Mouse (Mus musculus) heart, embryonic 16.5 days (tissue): Measurements from ENCODE around the gene Gng4. TPM values are rescaled to one million over a fixed set of nuclear protein-coding genes. Genes with fewer than 3 reads are reported as not detected.

Experiments used
- polyA plus RNA-seq: library from polyadenylated mRNA; unstranded; fragments of >200 nt; fragmentation: Nextera tagmentation; extraction: Ambion mirVana; gene quantifications from 2 replicates; pipeline ENCODE4 v1.2.1, GENCODE M21; 2015

The Gng4 gene
- polyA plus RNA-seq, 1 experiment from 2014 or later: 0.29 TPM

Other genes starting within 250 kb of the Gng4 start
- gene Lyst, start 193.7 kb upstream of the Gng4 start, polyA plus RNA-seq: 3.2 TPM in 2 replicates
- gene B3galnt2, start 170.4 kb downstream of the Gng4 start, polyA plus RNA-seq: 20.9 and 21.4 TPM in 2 replicates